Mouse (Mus musculus): ENCODE measurements around the gene Stk16.

Stk16 gene

GRCm38 (mm10) chr1:75236117-75237050 is 25.7 kb downstream of the Stk16 start, which contains the start of gene Dnajb2:
TSS of gene Dnajb2 (plus strand) at chr1:75236406.
- peak; percentile 84 for DNase-seq (ENCODE audit: low spot score)

- DNase-seq (ENCODE audit: low spot score) = no peak
Observed at GRCm38 (mm10) chr1:75239591-75239990, 29.0 kb downstream of the Stk16 start.

- DNase-seq (ENCODE audit: low spot score) = no peak
Observed at GRCm38 (mm10) chr1:75243411-75243810, 32.8 kb downstream of the Stk16 start.

GRCm38 (mm10) chr1:75244175-75244826 is 33.7 kb downstream of the Stk16 start:
- DNase-seq (ENCODE audit: low spot score) = no peak

- DNase-seq (ENCODE audit: low spot score) = no peak
Observed at GRCm38 (mm10) chr1:75244836-75245235, 34.2 kb downstream of the Stk16 start.

- no peak for DNase-seq (ENCODE audit: low spot score)
Observed at GRCm38 (mm10) chr1:75247071-75247930, 36.7 kb downstream of the Stk16 start.

- no peak for DNase-seq (ENCODE audit: low spot score)
Observed at GRCm38 (mm10) chr1:75248041-75248772, 37.6 kb downstream of the Stk16 start.

GRCm38 (mm10) chr1:75250498-75250897 is 39.9 kb downstream of the Stk16 start:
- DNase-seq (ENCODE audit: low spot score) = no peak

- DNase-seq (ENCODE audit: low spot score) = peak; percentile 41
Observed at GRCm38 (mm10) chr1:75251112-75251970, 40.7 kb downstream of the Stk16 start.

- DNase-seq (ENCODE audit: low spot score) = no peak
Observed at GRCm38 (mm10) chr1:75252308-75252707, 41.7 kb downstream of the Stk16 start.

GRCm38 (mm10) chr1:75253029-75253428 is 42.4 kb downstream of the Stk16 start:
- no peak for DNase-seq (ENCODE audit: low spot score)

- no peak for DNase-seq (ENCODE audit: low spot score)
Observed at GRCm38 (mm10) chr1:75253849-75254624, 43.4 kb downstream of the Stk16 start.

- DNase-seq (ENCODE audit: low spot score) = no peak
Observed at GRCm38 (mm10) chr1:75254625-75255013, 44.0 kb downstream of the Stk16 start.

- no peak for DNase-seq (ENCODE audit: low spot score)
Observed at GRCm38 (mm10) chr1:75255516-75256046, 44.9 kb downstream of the Stk16 start.

- no peak for DNase-seq (ENCODE audit: low spot score)
Observed at GRCm38 (mm10) chr1:75261278-75261677, 50.6 kb downstream of the Stk16 start.

GRCm38 (mm10) chr1:75262969-75263951 is 52.6 kb downstream of the Stk16 start:
- DNase-seq (ENCODE audit: low spot score) = no peak

GRCm38 (mm10) chr1:75264091-75264880 is 53.6 kb downstream of the Stk16 start, which contains the start of gene Ptprn:
TSS of gene Ptprn (minus strand) at chr1:75264502.
- no peak for DNase-seq (ENCODE audit: low spot score)

All from ovary, adult 18-20 months (tissue).